ENCODE assay signal across 23 mouse cellular contexts in genomic region chr5:107738296-107738695, GRCm38 (mm10). TPM values are rescaled to one million over a fixed set of nuclear protein-coding genes. Genes with fewer than 3 reads are reported as not detected.
"Had no signal": no experiment of that assay in that cellular context is flagged by ENCODE, and none has a peak within 500 bp of the region (broad histone marks: within the 10 kb centered on the region; RNA-seq: fewer than 3 reads in every experiment).

No protein-coding gene starts in this region.

- H3K27me3 ChIP-seq: limb, embryonic 15.5 days; midbrain, embryonic 12.5 days; midbrain, embryonic 15.5 days; stomach, embryonic 15.5 days had no signal

- ATAC-seq: inflammation-experienced regulatory T-cells, adult 6 months; intestine, embryonic 16.5 days; lung, postnatal 0 days; midbrain, embryonic 15.5 days had no signal

- H3K9me3 ChIP-seq: limb, embryonic 12.5 days; limb, embryonic 15.5 days; liver, embryonic 15.5 days; midbrain, embryonic 12.5 days; midbrain, embryonic 15.5 days; neural tube, embryonic 13.5 days; stomach, embryonic 15.5 days had no signal

- H3K4me1 ChIP-seq: limb, embryonic 12.5 days; limb, embryonic 15.5 days; liver, embryonic 15.5 days; midbrain, embryonic 12.5 days; midbrain, embryonic 15.5 days; neural tube, embryonic 13.5 days; stomach, embryonic 15.5 days had no signal

- H3K4me2 ChIP-seq: limb, embryonic 12.5 days; limb, embryonic 15.5 days; liver, embryonic 11.5 days; liver, embryonic 15.5 days; lung, embryonic 14.5 days; midbrain, embryonic 12.5 days; midbrain, embryonic 15.5 days; neural tube, embryonic 13.5 days; stomach, embryonic 15.5 days had no signal

- H3K4me3 ChIP-seq: left cerebral cortex, adult 2 months; limb, embryonic 12.5 days; limb, embryonic 15.5 days; liver, embryonic 15.5 days; midbrain, embryonic 12.5 days; midbrain, embryonic 15.5 days; neural tube, embryonic 13.5 days; stomach, embryonic 15.5 days had no signal

- DNase-seq: kidney, adult 18-20 months; kidney, postnatal 25 days; layer of hippocampus, postnatal 36 days; left cerebral cortex, postnatal 4 days; lung, embryonic 14.5 days; retina, postnatal 1 day; right cerebral cortex, postnatal 4 days; spleen, adult 18-20 months had no signal

- H3K27ac ChIP-seq: kidney, postnatal 0 days; left cerebral cortex, adult 2 months; limb, embryonic 12.5 days; limb, embryonic 15.5 days; liver, embryonic 15.5 days; macrophage; midbrain, embryonic 12.5 days; midbrain, embryonic 15.5 days; neural tube, embryonic 13.5 days; stomach, embryonic 15.5 days had no signal

- H3K9ac ChIP-seq: limb, embryonic 12.5 days; limb, embryonic 15.5 days; liver, embryonic 15.5 days; lung, embryonic 14.5 days; midbrain, embryonic 12.5 days; midbrain, embryonic 15.5 days; neural tube, embryonic 13.5 days; stomach, embryonic 15.5 days had no signal

- H3K36me3 ChIP-seq: limb, embryonic 12.5 days; midbrain, embryonic 12.5 days; midbrain, embryonic 15.5 days; neural tube, embryonic 13.5 days; stomach, embryonic 15.5 days had no signal

RNA-seq across cellular contexts. Expression of gene Gfi1, which starts 12.5 kb away (rescaled TPM):
- polyA plus RNA-seq: kidney, embryonic 14.5 days; kidney, postnatal 0 days; limb, embryonic 12.5 days; midbrain, embryonic 12.5 days; midbrain, embryonic 15.5 days had no signal
